ENCODE assay signal across 1 mouse cellular context in genomic region chr11:96831516-96831915, GRCm38 (mm10).
TF ChIP-seq lines count a peak whose summit lies in the region.

No protein-coding gene starts in this region.

TF ChIP-seq in MEL, 35 proteins besides CTCF, POLR2A, EP300 and RAD21:
- TF ChIP-seq ZC3H11A (IDR thresholded peaks at IDR 0.05; ENCODE audit: low read depth, low read length) (no peak), MYB (IDR thresholded peaks at IDR 0.05; ENCODE audit: low read depth, low read length) (no peak), E2F4 (IDR thresholded peaks at IDR 0.05; ENCODE audit: borderline replicate concordance, low read depth, low read length) (no peak), KAT2A (conservative IDR thresholded peaks at IDR 0.05; ENCODE audit: low read depth, low read length) (no peak), TCF12 (IDR thresholded peaks at IDR 0.05; ENCODE audit: low read depth, low read length) (no peak), CHD2 (IDR thresholded peaks at IDR 0.05; ENCODE audit: low read length) (no peak), NRF1 (IDR thresholded peaks at IDR 0.05; ENCODE audit: insufficient read depth, low read depth, low read length, poor library complexity, severe bottlenecking) (no peak), ZKSCAN1 (IDR thresholded peaks at IDR 0.05; ENCODE audit: low read depth, low read length) (no peak)
